Mouse (Mus musculus) olfactory bulb, adult 2 months (tissue): ENCODE data around the gene Plpp4. TPM values are rescaled to one million over a fixed set of nuclear protein-coding genes. Genes with fewer than 3 reads are reported as not detected.

Experiments used
- H3K27ac ChIP-seq: fragments of 200-500 bp; 2 replicates; pipeline ENCODE4 v1.5.1; 2012; ENCODE audit warnings: low read depth, low read length; ENCODE audit not compliant: insufficient read depth
- H3K4me1 ChIP-seq: fragments of 200-500 bp; 2 replicates; pipeline ENCODE4 v1.6.1; 2012; ENCODE audit warnings: low read length; ENCODE audit not compliant: control insufficient read depth, insufficient read depth
- H3K4me3 ChIP-seq: fragments of 200-500 bp; 2 replicates; pipeline ENCODE4 v1.5.1; 2012; ENCODE audit warnings: mild to moderate bottlenecking, low read depth, low read length, moderate library complexity; ENCODE audit not compliant: insufficient read depth
- CTCF ChIP-seq: fragments of 200-500 bp; IDR thresholded peaks from 2 replicates; pipeline ENCODE4 v1.5.1; 2012; ENCODE audit warnings: low read depth, mild to moderate bottlenecking, low read length, moderate library complexity; ENCODE audit not compliant: insufficient read depth
- POLR2A ChIP-seq: fragments of 200-500 bp; IDR thresholded peaks from 2 replicates; pipeline ENCODE4 v1.6.1; 2012; ENCODE audit warnings: mild to moderate bottlenecking, low read depth, low read length, moderate library complexity; ENCODE audit not compliant: insufficient read depth
- WGBS: fragments of 180-500 bp; shearing (Covaris S2); methylation state at CpG from one replicate; pipeline ENCODE4 v1.1.7; 2018; 5-methylcytosine and 5-hydroxymethylcytosine counted together
- polyA plus RNA-seq: library from polyadenylated mRNA; stranded (reverse); fragments of >200 nt; gene quantifications from 2 replicates; pipeline ENCODE4 v1.2.4, GENCODE M21; 2012; ENCODE audit warnings: low replicate concordance; ENCODE audit not compliant: missing spikeins, insufficient read depth, insufficient read length

The Plpp4 gene
- polyA plus RNA-seq, 1 experiment: not detected

GRCm38 (mm10) chr7:129281966-129282365 lies 25.1 kb downstream of the Plpp4 start:
- H3K27ac ChIP-seq: no peak overlapping the region
- H3K4me1 ChIP-seq: no peaks in the 10 kb centered on the region
- H3K4me3 ChIP-seq: no peak overlapping the region
- WGBS: 90% methylated on average over 4 of the region's 4 CpGs
- TF ChIP-seq CTCF (no peak), POLR2A (no peak)

GRCm38 (mm10) chr7:129285186-129285868 lies 28.5 kb downstream of the Plpp4 start:
- no peak overlapping the region for H3K4me3 ChIP-seq
- WGBS: 78% methylated on average over 7 of the region's 7 CpGs
- H3K27ac ChIP-seq: no peak overlapping the region
- no peak for TF ChIP-seq POLR2A
- no peak for TF ChIP-seq CTCF
- H3K4me1 ChIP-seq: no peaks in the 10 kb centered on the region

- H3K4me1 ChIP-seq: no peaks in the 10 kb centered on the region
- no peak for TF ChIP-seq POLR2A
- no peak for TF ChIP-seq CTCF
- 96% methylated on average over 1 of the region's 1 CpGs for WGBS
- H3K27ac ChIP-seq: no peak overlapping the region
- H3K4me3 ChIP-seq: no peak overlapping the region
These were observed 36.4 kb downstream of the Plpp4 start for GRCm38 (mm10) chr7:129293211-129293610.

GRCm38 (mm10) chr7:129301622-129302021 lies 44.8 kb downstream of the Plpp4 start:
- TF ChIP-seq POLR2A (no peak), CTCF (no peak)
- WGBS: 90% methylated on average over 5 of the region's 5 CpGs
- Histone ChIP-seq H3K27ac (no peak overlapping the region), H3K4me1 (no peaks in the 10 kb centered on the region), H3K4me3 (no peak overlapping the region)

GRCm38 (mm10) chr7:129303356-129303755 lies 46.5 kb downstream of the Plpp4 start:
- 89% methylated on average over 4 of the region's 4 CpGs for WGBS
- H3K27ac ChIP-seq: no peak overlapping the region
- H3K4me1 ChIP-seq: peaks cover 4% of the 10 kb centered on the region; the same call in 1 of the 2 replicates
- no peak for TF ChIP-seq POLR2A
- no peak overlapping the region for H3K4me3 ChIP-seq

- TF ChIP-seq CTCF: no peak
- TF ChIP-seq POLR2A: no peak
- WGBS: 29% methylated on average over 13 of the region's 13 CpGs
- Histone ChIP-seq H3K4me1 (peaks cover 4% of the 10 kb centered on the region; the same call in 1 of the 2 replicates), H3K27ac (no peak overlapping the region), H3K4me3 (no peak overlapping the region)
These were observed 50.4 kb downstream of the Plpp4 start for GRCm38 (mm10) chr7:129307042-129307825.

- WGBS: 57% methylated on average over 6 of the region's 6 CpGs
- no peak overlapping the region for H3K27ac ChIP-seq
- no peak overlapping the region for H3K4me3 ChIP-seq
- TF ChIP-seq POLR2A: no peak
- TF ChIP-seq CTCF: no peak
- H3K4me1 ChIP-seq: peaks cover 4% of the 10 kb centered on the region; the same call in 1 of the 2 replicates
These were observed 51.8 kb downstream of the Plpp4 start for GRCm38 (mm10) chr7:129308661-129309060.

- TF ChIP-seq CTCF: no peak
- no peak for TF ChIP-seq POLR2A
- WGBS: 85% methylated on average over 6 of the region's 6 CpGs
- H3K4me3 ChIP-seq: no peak overlapping the region
- H3K27ac ChIP-seq: no peak overlapping the region
- no peaks in the 10 kb centered on the region; the same call in 1 of the 2 replicates for H3K4me1 ChIP-seq
These were observed 55.7 kb downstream of the Plpp4 start for GRCm38 (mm10) chr7:129312521-129312920.

GRCm38 (mm10) chr7:129313969-129314368 lies 57.1 kb downstream of the Plpp4 start:
- Histone ChIP-seq H3K27ac (no peak overlapping the region), H3K4me1 (no peaks in the 10 kb centered on the region; the same call in 1 of the 2 replicates), H3K4me3 (no peak overlapping the region)
- TF ChIP-seq CTCF: no peak
- no peak for TF ChIP-seq POLR2A
- 64% methylated on average over 2 of the region's 2 CpGs for WGBS
